Mouse (Mus musculus): ENCODE measurements around the gene Abcc3. TPM values are rescaled to one million over a fixed set of nuclear protein-coding genes. Genes with fewer than 3 reads are reported as not detected.

Abcc3 gene
- polyA plus RNA-seq, 1 experiment from 2014 or later, result 1.0 TPM

- Histone ChIP-seq H3K9me3 (no peaks in the 10 kb centered on the region), H3K27ac (replicated peaks) (no peak overlapping the region), H3K4me3 (no peak overlapping the region), H3K4me1 (replicated peaks) (peaks cover 55% of the 10 kb centered on the region), H3K4me2 (peak overlapping the region; percentile 75), H3K9ac (peak overlapping the region; percentile 49), H3K27me3 (no peaks in the 10 kb centered on the region), H3K36me3 (peaks cover 9% of the 10 kb centered on the region)
- ATAC-seq (ENCODE audit: low read depth), result no peak
- 97% methylated on average over 3 of the region's 3 CpGs for WGBS
Observed at GRCm38 (mm10) chr11:94330211-94330610, 62.6 kb downstream of the Abcc3 start.

GRCm38 (mm10) chr11:94329270-94329891 lies 63.4 kb downstream of the Abcc3 start:
- Histone ChIP-seq H3K9me3 (no peaks in the 10 kb centered on the region), H3K4me2 (peak overlapping the region; percentile 75), H3K27ac (replicated peaks) (peak overlapping the region; percentile 100), H3K4me3 (peak overlapping the region; percentile 75; the same call in 1 of the 2 replicates), H3K36me3 (peaks cover 2% of the 10 kb centered on the region), H3K9ac (0 out of 2 replicates have a peak overlapping the region, but pooled peaks have one; percentile 99), H3K4me1 (replicated peaks) (peaks cover 55% of the 10 kb centered on the region), H3K27me3 (no peaks in the 10 kb centered on the region)
- no peak for ATAC-seq (ENCODE audit: low read depth)
- WGBS, result 46% methylated on average over 4 of the region's 4 CpGs

- H3K9ac ChIP-seq, result peak overlapping the region; percentile 99
- 2% methylated on average over 10 of the region's 10 CpGs for WGBS
- H3K27me3 ChIP-seq, result no peaks in the 10 kb centered on the region
- no peaks in the 10 kb centered on the region for H3K36me3 ChIP-seq
- peaks cover 55% of the 10 kb centered on the region for H3K4me1 ChIP-seq (replicated peaks)
- H3K27ac ChIP-seq (replicated peaks), result peak overlapping the region; percentile 100
- no peak for ATAC-seq (ENCODE audit: low read depth)
- H3K4me2 ChIP-seq, result peak overlapping the region; percentile 75
- no peaks in the 10 kb centered on the region for H3K9me3 ChIP-seq
- peak overlapping the region; percentile 75 for H3K4me3 ChIP-seq
Observed at GRCm38 (mm10) chr11:94328644-94329025, 64.2 kb downstream of the Abcc3 start.

- peak within 1 kb of the TSS; percentile 99 for H3K9ac ChIP-seq
- H3K4me3 ChIP-seq, result peak within 1 kb of the TSS; percentile 75
- H3K4me2 ChIP-seq, result peak within 1 kb of the TSS; percentile 75
- peak within 1 kb of the TSS; percentile 100 for H3K27ac ChIP-seq (replicated peaks)
- under 1% methylated on average over 75 of the region's 78 CpGs for WGBS
- no peaks in the 10 kb centered on the region for H3K9me3 ChIP-seq
- ATAC-seq (ENCODE audit: low read depth), result peak; percentile 82
- H3K27me3 ChIP-seq, result no peaks in the 10 kb centered on the region
- H3K4me1 ChIP-seq (replicated peaks), result peaks cover 55% of the 10 kb centered on the region
- H3K36me3 ChIP-seq, result no peaks in the 10 kb centered on the region
Observed at GRCm38 (mm10) chr11:94327693-94328643, 64.8 kb downstream of the Abcc3 start, which contains the start of gene Ankrd40. Gene Ankrd40, plus strand, starts transcription at chr11:94328001.

GRCm38 (mm10) chr11:94326961-94327411 lies 65.8 kb downstream of the Abcc3 start:
- Histone ChIP-seq H3K4me3 (peak overlapping the region; percentile 75), H3K9me3 (no peaks in the 10 kb centered on the region), H3K4me1 (replicated peaks) (peaks cover 55% of the 10 kb centered on the region), H3K27ac (replicated peaks) (peak overlapping the region; percentile 100), H3K4me2 (peak overlapping the region; percentile 75), H3K36me3 (no peaks in the 10 kb centered on the region), H3K27me3 (no peaks in the 10 kb centered on the region), H3K9ac (peak overlapping the region; percentile 99)
- under 1% methylated on average over 10 of the region's 10 CpGs for WGBS
- peak; percentile 91 for ATAC-seq (ENCODE audit: low read depth)

GRCm38 (mm10) chr11:94324618-94325017 lies 68.2 kb downstream of the Abcc3 start:
- H3K4me3 ChIP-seq, result no peak overlapping the region
- H3K4me1 ChIP-seq (replicated peaks), result peaks cover 41% of the 10 kb centered on the region
- WGBS, result 88% methylated on average over 5 of the region's 5 CpGs
- H3K9me3 ChIP-seq, result no peaks in the 10 kb centered on the region
- H3K9ac ChIP-seq, result no peak overlapping the region
- no peak for ATAC-seq (ENCODE audit: low read depth)
- no peaks in the 10 kb centered on the region for H3K27me3 ChIP-seq
- no peak overlapping the region for H3K4me2 ChIP-seq
- H3K27ac ChIP-seq (replicated peaks), result no peak overlapping the region
- no peaks in the 10 kb centered on the region for H3K36me3 ChIP-seq

- peak overlapping the region; percentile 99; the same call in 1 of the 2 replicates for H3K27ac ChIP-seq (replicated peaks)
- no peak overlapping the region for H3K4me2 ChIP-seq
- H3K27me3 ChIP-seq, result no peaks in the 10 kb centered on the region
- WGBS, result 79% methylated on average over 5 of the region's 5 CpGs
- H3K9ac ChIP-seq, result no peak overlapping the region
- no peak overlapping the region for H3K4me3 ChIP-seq
- no peak for ATAC-seq (ENCODE audit: low read depth)
- H3K36me3 ChIP-seq, result no peaks in the 10 kb centered on the region
- peaks cover 40% of the 10 kb centered on the region for H3K4me1 ChIP-seq (replicated peaks)
- H3K9me3 ChIP-seq, result no peaks in the 10 kb centered on the region
Observed at GRCm38 (mm10) chr11:94323271-94323925, 69.4 kb downstream of the Abcc3 start.

GRCm38 (mm10) chr11:94322636-94323035 lies 70.2 kb downstream of the Abcc3 start:
- no peak for ATAC-seq (ENCODE audit: low read depth)
- WGBS, result 46% methylated on average over 5 of the region's 5 CpGs

GRCm38 (mm10) chr11:94321931-94322400 lies 70.8 kb downstream of the Abcc3 start, which contains the start of gene Luc7l3:
Gene Luc7l3, minus strand, starts transcription at chr11:94321988.
- peaks cover 53% of the 10 kb centered on the region for H3K4me1 ChIP-seq (replicated peaks)
- peak within 1 kb of the TSS; percentile 99 for H3K4me3 ChIP-seq
- H3K27ac ChIP-seq (replicated peaks), result peak within 1 kb of the TSS; percentile 99
- ATAC-seq (ENCODE audit: low read depth), result peak; percentile 94
- peak within 1 kb of the TSS; percentile 100 for H3K9ac ChIP-seq
- WGBS, result 0% methylated on average over 36 of the region's 36 CpGs
- H3K27me3 ChIP-seq, result no peaks in the 10 kb centered on the region
- peak within 1 kb of the TSS; percentile 80 for H3K4me2 ChIP-seq
- H3K9me3 ChIP-seq, result no peaks in the 10 kb centered on the region
- no peaks in the 10 kb centered on the region for H3K36me3 ChIP-seq

More at GRCm38 (mm10) chr11:94322636-94323035, 70.2 kb downstream of the Abcc3 start:
- Histone ChIP-seq H3K27ac (replicated peaks) (peak overlapping the region; percentile 99), H3K4me2 (peak overlapping the region; percentile 80), H3K4me3 (peak overlapping the region; percentile 99), H3K9ac (peak overlapping the region; percentile 100), H3K4me1 (replicated peaks) (peaks cover 48% of the 10 kb centered on the region), H3K27me3 (no peaks in the 10 kb centered on the region), H3K9me3 (no peaks in the 10 kb centered on the region), H3K36me3 (no peaks in the 10 kb centered on the region)

- Histone ChIP-seq H3K27ac (replicated peaks) (peak overlapping the region; percentile 99), H3K9ac (peak overlapping the region; percentile 100), H3K27me3 (no peaks in the 10 kb centered on the region), H3K4me1 (replicated peaks) (peaks cover 53% of the 10 kb centered on the region), H3K36me3 (no peaks in the 10 kb centered on the region), H3K4me2 (peak overlapping the region; percentile 80), H3K9me3 (no peaks in the 10 kb centered on the region), H3K4me3 (peak overlapping the region; percentile 99)
- under 1% methylated on average over 60 of the region's 67 CpGs for WGBS
- peak; percentile 79 for ATAC-seq (ENCODE audit: low read depth)
Observed at GRCm38 (mm10) chr11:94320969-94321930, 71.5 kb downstream of the Abcc3 start.

GRCm38 (mm10) chr11:94318056-94318455 lies 74.7 kb downstream of the Abcc3 start:
- H3K9ac ChIP-seq, result no peak overlapping the region

More at GRCm38 (mm10) chr11:94318056-94318455, 74.7 kb downstream of the Abcc3 start:
- no peaks in the 10 kb centered on the region for H3K27me3 ChIP-seq
- peaks cover 80% of the 10 kb centered on the region for H3K4me1 ChIP-seq (replicated peaks)
- H3K4me2 ChIP-seq, result no peak overlapping the region
- no peak overlapping the region for H3K27ac ChIP-seq (replicated peaks)
- H3K9me3 ChIP-seq, result no peaks in the 10 kb centered on the region
- no peak overlapping the region for H3K4me3 ChIP-seq
- 88% methylated on average over 5 of the region's 5 CpGs for WGBS
- ATAC-seq (ENCODE audit: low read depth), result no peak
- no peaks in the 10 kb centered on the region for H3K36me3 ChIP-seq

Data from neural tube, embryonic 13.5 days (tissue).